Mouse (Mus musculus) adrenal gland, adult 10 weeks (tissue): ENCODE results near the gene Tmem30c. TPM values are rescaled to one million over a fixed set of nuclear protein-coding genes. Genes with fewer than 3 reads are reported as not detected.

ENCODE experiments used
- polyA plus RNA-seq: library from polyadenylated mRNA; stranded (reverse); fragments of 350-450 nt; fragmentation: Illumina TruSeq; extraction: RNeasy Lipid Tissue Mini Kit (QIAGEN cat#74804); gene quantifications from one replicate; pipeline ENCODE4 v1.2.3, GENCODE M21; 2014; ENCODE audit warnings: low read depth, low replicate concordance

Tmem30c gene
- not detected for polyA plus RNA-seq

DNA sequence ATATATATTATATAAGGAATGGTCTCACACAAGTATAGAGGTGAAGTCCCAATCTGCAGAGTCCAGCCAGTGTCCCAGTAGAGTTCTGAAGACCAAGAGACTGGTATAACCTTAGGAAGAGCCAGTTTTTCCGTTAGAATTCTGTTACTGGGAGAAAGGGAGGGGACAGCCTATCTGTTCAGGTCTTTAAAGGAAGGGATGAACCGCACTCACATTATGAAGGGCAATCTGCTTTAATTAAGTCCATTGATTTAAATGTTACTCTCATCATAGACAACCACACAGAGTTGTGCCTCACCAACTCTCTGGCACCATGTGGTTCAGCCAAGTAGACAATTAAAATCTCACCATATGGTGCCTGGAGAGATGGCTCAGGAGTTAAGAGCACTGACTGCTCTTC lies at the start of gene Tmem30c:
Gene Tmem30c, minus strand, starts transcription at position 101 of the 400 bp plus-strand sequence.

DNA sequence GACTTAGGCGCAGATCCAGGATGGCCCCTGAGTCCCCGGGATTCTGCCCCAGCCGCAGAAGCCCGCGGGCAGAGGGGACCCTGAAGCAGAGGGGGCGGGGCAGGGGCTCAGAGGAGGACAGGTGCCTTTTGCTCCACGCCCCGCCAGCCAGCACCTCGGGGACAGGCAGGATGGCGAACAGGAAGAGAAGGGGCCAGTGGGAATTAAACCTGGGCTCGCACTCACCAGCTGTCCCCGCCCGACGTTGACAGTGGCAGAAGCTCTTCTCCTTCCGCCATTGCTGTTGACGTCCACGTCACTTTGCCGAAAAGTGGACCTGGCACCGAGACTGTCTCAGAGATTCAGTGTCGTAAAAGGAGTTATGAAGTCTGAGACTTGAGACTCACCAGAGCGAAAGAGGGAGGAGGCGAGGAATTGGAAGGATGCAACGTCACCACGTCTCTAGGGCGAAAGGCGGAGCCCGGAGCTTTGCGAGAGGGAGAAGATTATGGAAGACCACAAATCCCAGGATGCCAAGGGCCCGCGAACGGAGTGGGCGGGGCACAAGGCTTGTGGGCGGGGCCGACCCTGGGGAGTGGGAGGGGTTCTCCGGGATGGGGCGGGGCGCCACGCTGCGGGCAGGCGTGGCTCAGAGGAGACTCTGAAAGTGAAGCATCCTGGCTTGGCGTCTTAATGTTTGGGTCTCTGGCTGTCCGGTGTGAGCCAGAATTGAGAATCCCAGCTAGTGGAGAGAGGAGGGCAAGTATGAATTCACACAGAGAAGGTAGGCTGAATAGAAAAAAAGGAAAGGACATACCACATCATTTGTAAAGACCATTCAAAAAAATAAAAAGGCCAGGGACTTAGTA lies 61.4 kb downstream of the Tmem30c start, which contains the start of gene Tbc1d23:
Gene Tbc1d23, minus strand, starts transcription at position 416 of the 848 bp plus-strand sequence.

Other genes starting within 250 kb of the Tmem30c start
- 1.2 TPM for gene Tmem45a2, start 221.5 kb downstream of the Tmem30c start, polyA plus RNA-seq
- 183 TPM for gene Tomm70a, start 171.2 kb downstream of the Tmem30c start, polyA plus RNA-seq
- gene Nit2, start 125.5 kb downstream of the Tmem30c start, polyA plus RNA-seq = 64.9 TPM
- gene Tbc1d23, start 61.4 kb downstream of the Tmem30c start, polyA plus RNA-seq = 67.5 TPM
- 69.0 TPM for gene Filip1l, start 60.2 kb upstream of the Tmem30c start, polyA plus RNA-seq